ENCODE assay signal across 8 mouse cellular contexts in genomic region chr1:66814756-66815155, GRCm38 (mm10). TPM values are rescaled to one million over a fixed set of nuclear protein-coding genes. Genes with fewer than 3 reads are reported as not detected.
A peak's percentile ranks its signal among the peaks of the same experiment; 100 is the strongest.
DNase-seq lines count a peak whose midpoint lies in the region; ATAC-seq and TF ChIP-seq lines count a peak whose summit lies in the region.

No protein-coding gene starts in this region.

- DNase-seq in adrenal gland, adult (ENCODE audit: inconsistent age in 2 of 2, low spot score in 1 of 2) = peak; percentile 24 to 72
- DNase-seq in adrenal gland, postnatal 10 days = no peak
- peak; percentile 21 for DNase-seq in kidney, postnatal 10 days
- DNase-seq in kidney, adult 8-10 months = no peak
- no peak for DNase-seq in layer of hippocampus, postnatal 25 days (ENCODE audit: extremely low spot score in 1 of 2, low spot score in 1 of 2)
- no peak for DNase-seq in cerebellum, postnatal 4 days (ENCODE audit: low spot score in 2 of 2)

- TF ChIP-seq POLR2A in cortical plate, adult 2 months (IDR thresholded peaks at IDR 0.05; ENCODE audit: extremely low read depth, insufficient read depth, low read length) = no peak

- H3K4me1 ChIP-seq in cortical plate, adult 2 months (ENCODE audit: control insufficient read depth, insufficient read depth, low read length) = peaks cover 4% of the 10 kb centered on the region; the same call in 1 of the 2 replicates
- H3K4me1 ChIP-seq in liver, embryonic 15.5 days (replicated peaks) = peaks cover 24% of the 10 kb centered on the region

- TF ChIP-seq CTCF in cortical plate, adult 2 months (IDR thresholded peaks at IDR 0.05; ENCODE audit: extremely low read depth, insufficient read depth, low read length) = no peak

- H3K4me2 ChIP-seq in liver, embryonic 15.5 days = peak overlapping the region; percentile 46

- H3K36me3 ChIP-seq in liver, embryonic 15.5 days (replicated peaks) = no peaks in the 10 kb centered on the region

- H3K9me3 ChIP-seq in liver, embryonic 15.5 days (replicated peaks) = no peaks in the 10 kb centered on the region

- no peak overlapping the region for H3K4me3 ChIP-seq in cortical plate, adult 2 months (ENCODE audit: insufficient read depth, low read length)
- H3K4me3 ChIP-seq in liver, embryonic 15.5 days (replicated peaks) = no peak overlapping the region

- no peaks in the 10 kb centered on the region for H3K27me3 ChIP-seq in liver, embryonic 15.5 days

- 0 out of 2 replicates have a peak overlapping the region, but pooled peaks have one; percentile 13 for H3K27ac ChIP-seq in cortical plate, adult 2 months (ENCODE audit: insufficient read depth, low read length)
- peak overlapping the region; percentile 4 for H3K27ac ChIP-seq in liver, embryonic 15.5 days (replicated peaks)

- 29% methylated on average over 8 of the region's 8 CpGs for WGBS in liver, embryonic 15.5 days (ENCODE audit: insufficient replicate concordance)

- H3K9ac ChIP-seq in liver, embryonic 15.5 days = no peak overlapping the region

- ATAC-seq in liver, embryonic 15.5 days (ENCODE audit: insufficient read depth) = no peak

RNA-seq across cellular contexts. Expression of gene Kansl1l, which starts 2.6 kb away (rescaled TPM):
- total RNA-seq in adrenal gland, postnatal 10 days (2021) = 10 to 100 TPM; 19.2 to 22.7 TPM
- polyA plus RNA-seq in cortical plate, adult 2 months (2012; rRNA removed) = 7.9 and 8.0 TPM in 2 replicates
- polyA plus RNA-seq in liver, embryonic 15.5 days (2015; fragmentation: Nextera tagmentation; extraction: Ambion mirVana) = 3.3 and 3.9 TPM in 2 replicates
- 10 to 100 TPM; 17.3 to 17.8 TPM for total RNA-seq in layer of hippocampus, postnatal 25 days (2021)

RNA-seq across cellular contexts. Expression of gene Acadl, which starts 48.3 kb away (rescaled TPM):
- total RNA-seq in adrenal gland, postnatal 10 days (2021) = 1,000 to 10,000 TPM; 1,546 to 1,636 TPM
- 30.0 and 31.8 TPM in 2 replicates for polyA plus RNA-seq in cortical plate, adult 2 months (2012; rRNA removed)
- polyA plus RNA-seq in liver, embryonic 15.5 days (2015; fragmentation: Nextera tagmentation; extraction: Ambion mirVana) = 140 and 145 TPM in 2 replicates
- 10 to 100 TPM; 32.1 to 32.4 TPM for total RNA-seq in layer of hippocampus, postnatal 25 days (2021)

Comparison
In these comparisons a context has a peak if more than half of its experiments do, and no peak if none do; other contexts are left out.
1. DNase-seq: peak in adrenal gland, adult (2 of 2) and kidney, postnatal 10 days (single experiment); none in adrenal gland, postnatal 10 days (single experiment), kidney, adult 8-10 months (0 of 2), layer of hippocampus, postnatal 25 days (0 of 2) and cerebellum, postnatal 4 days (0 of 2).
2. RNA of gene Acadl, which starts 48.3 kb away (total RNA-seq): 1,546 to 1,636 TPM in adrenal gland, postnatal 10 days; 32.1 to 32.4 TPM in layer of hippocampus, postnatal 25 days; every median in the first group is over 10 times any median in the second.